Mouse (Mus musculus): Measurements from ENCODE around the gene Ptpn18. TPM values are rescaled to one million over a fixed set of nuclear protein-coding genes. Genes with fewer than 3 reads are reported as not detected.

Ptpn18 gene
- total and polyA plus RNA-seq, 3 experiments, result 2.8 to 71.5 (median 3.3) TPM

GRCm38 (mm10) chr1:34465445-34465844 lies 5.9 kb downstream of the Ptpn18 start:
- DNase-seq, result no peak

DNA sequence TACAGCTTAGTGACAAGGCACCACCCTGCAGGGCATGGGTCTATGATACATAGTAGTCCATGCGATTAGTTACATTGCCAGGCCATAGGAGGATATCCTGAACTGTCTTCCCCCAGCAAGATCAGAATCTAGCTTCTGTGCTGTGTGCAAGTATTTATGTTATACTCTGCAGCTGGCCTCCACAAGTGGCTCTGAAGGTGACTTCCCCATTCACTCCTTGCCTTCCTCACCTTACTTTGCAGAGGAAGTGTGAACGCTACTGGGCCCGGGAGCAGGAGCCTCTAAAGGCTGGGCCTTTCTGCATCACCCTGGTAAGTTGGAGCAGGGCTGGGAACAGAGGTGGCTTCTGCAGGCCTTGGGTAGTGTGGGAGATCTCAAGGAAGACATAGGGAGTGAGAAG lies 8.5 kb downstream of the Ptpn18 start:
- DNase-seq, result no peak

DNA sequence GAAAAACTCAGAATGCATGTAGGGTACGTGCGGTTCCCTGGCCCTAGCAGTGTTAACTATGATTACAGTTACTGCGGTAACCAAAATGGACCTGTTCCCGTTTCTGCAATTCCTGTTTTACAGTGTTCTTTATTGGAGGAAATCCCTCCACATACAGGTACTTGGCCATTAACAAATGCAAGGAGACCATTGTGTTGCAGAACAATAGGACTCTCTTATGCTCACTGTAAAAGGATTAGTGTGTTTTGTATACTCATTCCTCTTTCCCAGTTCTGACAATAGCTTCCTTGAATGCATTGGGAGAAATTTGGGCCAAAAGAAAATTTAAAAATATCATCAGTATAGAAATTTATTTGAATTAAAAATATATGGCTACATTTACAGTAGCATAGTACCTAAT lies 8.9 kb downstream of the Ptpn18 start:
- no peak for DNase-seq

DNA sequence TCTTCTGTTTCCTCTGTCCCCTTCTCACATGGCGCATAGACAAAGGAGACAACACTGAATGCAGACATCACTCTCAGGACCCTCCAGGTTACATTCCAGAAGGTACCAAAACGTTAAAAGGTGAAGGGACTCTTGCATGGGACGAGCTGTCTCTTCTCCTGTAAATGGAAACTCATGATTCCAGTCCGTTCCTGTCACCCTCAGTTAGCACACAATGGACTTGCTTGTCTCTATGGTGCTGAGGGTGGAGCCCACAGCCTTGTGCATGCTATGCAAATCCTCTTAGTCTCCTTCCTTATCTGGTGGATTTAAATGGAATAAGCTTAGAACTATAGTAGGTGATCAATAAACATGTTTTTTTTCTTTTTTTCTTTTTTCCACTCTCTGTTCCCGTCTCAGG lies 10.2 kb downstream of the Ptpn18 start:
- no peak for DNase-seq

DNA sequence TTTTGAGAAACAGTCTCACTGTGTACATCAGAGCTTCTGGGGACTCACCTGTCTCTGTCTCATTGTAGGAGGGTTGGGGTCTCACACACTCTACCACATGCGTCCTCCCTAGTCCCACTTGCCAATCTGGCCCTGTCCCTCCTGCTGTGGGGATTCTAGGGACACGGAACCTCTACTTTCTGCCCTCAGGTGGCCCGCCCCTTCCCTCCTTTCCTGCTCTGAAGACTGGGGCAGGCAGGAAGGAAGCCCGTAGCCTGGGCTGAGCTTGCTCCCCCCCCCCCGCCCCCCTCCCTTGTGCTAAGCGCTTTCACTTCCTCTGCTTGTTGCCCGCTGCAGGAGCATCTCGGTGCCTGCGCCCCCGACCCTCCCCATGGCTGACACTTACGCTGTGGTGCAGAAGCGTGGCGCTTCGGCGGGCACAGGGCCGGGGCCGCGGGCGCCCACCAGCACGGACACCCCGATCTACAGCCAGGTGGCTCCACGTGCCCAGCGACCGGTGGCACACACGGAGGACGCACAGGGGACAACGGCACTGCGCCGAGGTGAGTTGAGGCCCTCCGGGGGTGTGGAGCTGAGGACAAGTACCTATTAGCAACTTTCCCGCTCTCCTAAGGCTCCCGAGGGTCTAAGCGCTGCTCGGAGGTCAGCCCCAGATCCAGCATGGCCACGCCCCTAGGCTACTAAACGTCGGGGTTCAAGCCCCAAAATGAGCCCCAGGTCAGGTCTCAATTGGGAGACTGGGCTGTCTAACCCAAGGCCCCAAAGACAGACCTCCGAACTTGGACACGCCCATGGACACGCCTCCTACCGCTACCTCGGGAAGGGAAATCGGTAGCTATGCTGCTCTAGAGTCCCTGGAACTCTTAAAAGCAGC lies 13.1 kb downstream of the Ptpn18 start:
- peak; percentile 55 for DNase-seq

DNA sequence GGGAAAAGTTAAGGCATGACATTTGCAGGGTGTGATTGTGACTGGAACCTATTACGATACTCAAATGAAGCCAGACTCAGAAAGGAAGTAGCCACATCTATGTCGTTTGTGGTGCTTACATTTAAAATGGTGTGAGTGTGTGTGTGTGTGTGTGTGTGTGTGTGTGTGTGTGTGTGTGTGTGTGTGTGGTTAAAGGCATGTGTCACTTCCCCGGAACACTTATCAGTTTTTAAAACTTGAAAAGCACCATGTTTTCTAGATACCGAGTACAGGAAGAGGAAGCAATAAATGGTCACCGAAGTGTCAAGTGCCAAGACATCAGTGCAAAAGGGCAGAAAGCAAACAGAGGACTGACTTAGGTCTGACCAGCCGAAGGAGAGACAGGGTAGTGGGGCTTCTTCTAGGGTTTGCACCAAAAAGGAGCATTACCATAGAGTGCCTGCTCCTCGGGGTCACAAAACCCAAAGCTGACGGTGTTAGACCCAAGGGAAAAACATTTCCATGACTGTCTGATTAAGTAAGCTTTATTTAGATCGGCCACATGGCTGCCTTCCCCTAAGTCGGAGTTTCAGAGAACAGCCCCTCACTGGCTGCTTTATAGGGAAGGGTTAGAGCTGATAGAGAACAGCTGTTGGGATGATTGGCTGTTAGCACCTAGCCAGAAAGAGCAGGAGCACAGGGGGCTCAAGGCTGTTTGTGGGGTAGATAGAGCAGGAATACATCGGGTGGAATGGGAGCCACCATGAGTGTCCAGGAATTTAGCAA lies 19.5 kb downstream of the Ptpn18 start:
- no peak for DNase-seq

GRCm38 (mm10) chr1:34480801-34481200 lies 21.2 kb downstream of the Ptpn18 start:
- no peak for DNase-seq

GRCm38 (mm10) chr1:34481920-34482669 lies 22.5 kb downstream of the Ptpn18 start:
- no peak for DNase-seq

- DNase-seq, result no peak
Measured at GRCm38 (mm10) chr1:34484470-34484869, 24.9 kb downstream of the Ptpn18 start.

- DNase-seq, result peak; percentile 25
Measured at GRCm38 (mm10) chr1:34485461-34486188, 26.1 kb downstream of the Ptpn18 start.

DNA sequence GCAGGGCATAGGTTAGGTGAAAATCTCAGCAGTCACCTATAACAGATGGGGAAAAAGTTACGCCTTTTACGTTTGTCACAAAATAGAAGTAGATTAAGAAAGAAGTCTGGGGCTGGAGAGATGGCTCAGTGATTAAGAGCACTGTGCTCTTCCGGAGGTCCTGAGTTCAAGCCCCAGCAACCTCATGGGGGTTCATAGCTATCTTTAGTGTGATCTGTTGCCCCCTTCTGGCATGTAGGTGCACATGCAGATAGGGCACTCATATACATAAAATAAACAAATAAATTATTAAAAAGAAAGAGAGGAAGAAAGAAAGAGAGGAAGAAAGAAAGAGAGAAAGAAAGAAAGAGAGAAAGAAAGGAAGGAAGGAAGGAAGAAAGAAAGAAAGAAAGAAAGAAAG lies 27.8 kb downstream of the Ptpn18 start:
- DNase-seq, result no peak

GRCm38 (mm10) chr1:34489852-34490541 lies 30.4 kb downstream of the Ptpn18 start:
- DNase-seq, result no peak

DNA sequence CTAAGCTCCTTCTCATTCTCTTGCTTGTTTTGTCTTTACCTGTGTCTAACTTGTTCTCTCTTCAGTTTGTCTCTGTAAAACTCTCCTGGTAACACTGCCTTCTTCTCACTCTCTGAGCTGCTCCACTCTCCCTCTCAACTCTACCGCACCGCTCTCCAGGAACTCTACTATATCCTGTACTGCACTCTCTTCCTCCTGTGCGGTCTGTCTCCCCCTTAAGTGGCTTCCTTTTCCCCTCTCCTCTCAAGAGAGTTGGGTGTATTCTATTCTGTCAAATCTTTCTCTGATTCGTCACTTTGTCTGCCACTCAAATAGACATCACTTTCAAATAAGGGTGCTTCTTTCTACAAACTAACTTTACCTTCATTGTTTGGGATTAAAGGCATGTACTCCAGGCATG lies 31.9 kb downstream of the Ptpn18 start:
- no peak for DNase-seq

DNA sequence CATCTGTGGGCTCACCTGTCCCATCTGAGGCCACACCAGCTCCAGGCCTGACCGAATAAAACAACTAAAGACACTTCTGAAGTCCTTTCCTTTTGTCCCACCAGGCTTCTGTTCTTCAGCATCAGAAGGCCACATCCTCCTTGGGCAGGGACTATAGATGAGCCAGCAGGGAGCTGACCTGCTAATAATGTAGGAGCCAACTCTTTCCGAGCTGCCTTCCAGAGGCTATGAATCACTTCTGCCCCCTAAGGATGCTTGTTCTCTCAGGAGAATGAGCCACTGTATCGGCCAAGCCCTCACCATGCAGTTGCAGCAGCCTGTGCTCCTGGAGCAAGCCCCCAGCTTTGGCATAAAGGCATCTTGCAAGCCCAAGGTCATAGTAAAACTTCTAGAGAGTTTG lies 43.4 kb downstream of the Ptpn18 start:
- DNase-seq, result no peak

DNA sequence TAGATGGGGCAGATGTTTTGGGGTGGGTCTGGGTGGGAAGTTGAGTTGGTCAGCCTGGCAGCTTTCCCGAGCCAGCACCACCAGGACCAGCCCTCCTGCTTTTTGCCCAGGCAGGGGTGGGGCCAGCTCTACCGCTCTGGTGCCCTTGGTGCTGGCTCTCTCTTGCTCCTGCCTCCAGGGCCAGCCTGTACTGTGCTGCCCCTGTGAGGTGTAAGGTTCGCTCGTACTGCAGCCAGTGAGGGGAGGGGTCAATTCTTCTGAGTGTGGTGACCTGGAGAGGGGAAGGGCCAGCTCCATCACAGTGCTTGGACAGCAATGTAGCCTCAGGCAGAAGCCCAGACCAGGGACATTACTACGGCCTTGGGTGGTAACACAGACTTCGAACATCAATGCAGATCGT lies 45.7 kb downstream of the Ptpn18 start:
- no peak for DNase-seq

- no peak for DNase-seq
Measured at GRCm38 (mm10) chr1:34505970-34506551, 46.5 kb downstream of the Ptpn18 start.

DNA sequence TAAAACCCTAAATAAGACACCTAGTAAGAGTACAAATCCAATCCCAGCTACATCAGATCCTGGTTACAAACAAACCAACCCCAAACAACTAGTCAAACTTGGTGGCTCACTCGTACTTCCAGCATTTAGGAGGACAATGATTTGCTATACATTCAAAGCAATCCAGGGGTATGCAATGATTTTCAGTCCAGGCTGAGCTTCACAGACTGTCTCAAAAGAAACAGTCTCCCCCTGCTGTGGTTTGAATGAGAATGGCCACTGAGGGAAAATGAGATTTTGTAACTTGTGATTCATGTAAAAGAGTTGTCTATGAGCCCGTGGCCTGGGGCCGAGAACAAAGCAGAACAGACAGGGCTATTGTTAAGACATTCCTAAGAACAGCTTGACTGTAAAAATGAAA lies 48.4 kb downstream of the Ptpn18 start:
- no peak for DNase-seq

DNA sequence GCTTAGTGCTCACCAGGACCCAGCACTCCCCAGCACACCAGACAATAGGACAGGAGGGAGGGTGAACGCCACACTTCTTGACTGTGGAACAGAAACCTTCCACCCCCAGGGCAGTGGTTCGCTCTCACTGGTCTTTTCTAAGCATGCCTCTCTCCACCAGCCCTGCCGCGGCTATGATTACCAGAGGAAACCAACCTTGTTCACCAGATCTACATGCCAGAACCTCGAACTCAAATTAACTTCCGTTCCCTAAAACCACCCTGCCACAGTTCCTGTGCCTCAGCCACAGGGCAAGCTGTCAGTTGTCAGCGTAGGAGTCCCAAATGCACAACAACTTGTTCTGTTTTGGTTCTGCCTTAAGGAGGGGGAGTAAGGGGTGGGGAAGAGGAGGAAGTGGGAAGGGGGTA lies 51.0 kb downstream of the Ptpn18 start:
- DNase-seq, result no peak

GRCm38 (mm10) chr1:34511027-34511426 lies 51.5 kb downstream of the Ptpn18 start:
- peak; percentile 13 for DNase-seq

GRCm38 (mm10) chr1:34513068-34513467 lies 53.5 kb downstream of the Ptpn18 start:
- no peak for DNase-seq

GRCm38 (mm10) chr1:34516595-34516994 lies 57.0 kb downstream of the Ptpn18 start:
- DNase-seq, result no peak
